ENCODE assay signal across 26 mouse cellular contexts in the genomic region with DNA sequence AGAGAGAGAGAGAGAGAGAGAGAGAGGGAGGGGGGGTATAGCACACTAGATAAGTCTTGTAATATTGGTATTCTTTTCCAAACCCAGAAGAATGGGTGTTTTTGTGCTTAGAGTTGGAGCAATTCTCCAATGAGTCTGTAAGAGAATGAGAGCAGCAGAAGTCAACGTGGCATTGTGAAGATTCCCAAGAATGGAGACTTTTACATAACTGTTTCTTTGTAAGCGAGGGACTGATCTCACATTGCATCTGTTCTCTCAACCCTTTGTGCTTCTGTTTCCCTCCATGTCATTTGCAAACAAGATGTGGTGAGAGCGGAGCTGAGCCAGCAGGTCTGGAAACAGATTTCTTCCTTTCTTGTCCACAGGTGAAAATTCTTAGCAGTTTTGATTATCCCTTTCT.
"Had no signal": no experiment of that assay in that cellular context is flagged by ENCODE, and none has a peak within 500 bp of the region (broad histone marks: within the 10 kb centered on the region; RNA-seq: fewer than 3 reads in every experiment).

No protein-coding gene starts in this region.

- H3K27ac ChIP-seq: limb, embryonic 12.5 days; limb, embryonic 15.5 days; liver, embryonic 14.5 days; midbrain, embryonic 12.5 days; midbrain, embryonic 15.5 days; neural tube, embryonic 12.5 days; neural tube, embryonic 15.5 days; stomach, postnatal 0 days had no signal

- H3K27me3 ChIP-seq: limb, embryonic 12.5 days; limb, embryonic 15.5 days; megakaryocyte, embryonic 14.5 days; midbrain, embryonic 12.5 days; midbrain, embryonic 15.5 days; neural tube, embryonic 12.5 days; neural tube, embryonic 15.5 days had no signal

- H3K4me3 ChIP-seq: limb, embryonic 12.5 days; limb, embryonic 15.5 days; megakaryocyte, embryonic 14.5 days; midbrain, embryonic 12.5 days; midbrain, embryonic 15.5 days; neural tube, embryonic 12.5 days; neural tube, embryonic 15.5 days had no signal

- DNase-seq: kidney, adult 18-20 months; kidney, adult 9 months; kidney, postnatal 14 days; kidney, postnatal 4 days; left cerebral cortex, postnatal 4 days; liver, postnatal 0 days; lung, embryonic 14.5 days; lung, postnatal 36 days; retina, postnatal 1 day; right cerebral cortex, postnatal 4 days; thymus, adult 2 months; thymus, postnatal 14 days; thymus, postnatal 4 days had no signal

- H3K4me2 ChIP-seq: limb, embryonic 12.5 days; limb, embryonic 15.5 days; liver, embryonic 11.5 days; lung, embryonic 14.5 days; midbrain, embryonic 12.5 days; midbrain, embryonic 15.5 days; neural tube, embryonic 12.5 days; neural tube, embryonic 15.5 days had no signal

- H3K4me1 ChIP-seq: limb, embryonic 12.5 days; limb, embryonic 15.5 days; megakaryocyte, embryonic 14.5 days; midbrain, embryonic 12.5 days; midbrain, embryonic 15.5 days; neural tube, embryonic 12.5 days; neural tube, embryonic 15.5 days had no signal

- H3K9ac ChIP-seq: limb, embryonic 12.5 days; limb, embryonic 15.5 days; liver, embryonic 14.5 days; liver, postnatal 0 days; lung, embryonic 14.5 days; midbrain, embryonic 12.5 days; midbrain, embryonic 15.5 days; neural tube, embryonic 12.5 days; neural tube, embryonic 15.5 days had no signal

- H3K9me3 ChIP-seq: limb, embryonic 12.5 days; limb, embryonic 15.5 days; megakaryocyte, embryonic 14.5 days; midbrain, embryonic 12.5 days; midbrain, embryonic 15.5 days; neural tube, embryonic 12.5 days; neural tube, embryonic 15.5 days had no signal

- ATAC-seq: inflammation-experienced regulatory T-cells, adult 6 months; intestine, embryonic 16.5 days; liver, postnatal 0 days; lung, postnatal 0 days; midbrain, embryonic 15.5 days had no signal

- H3K36me3 ChIP-seq: limb, embryonic 12.5 days; limb, embryonic 15.5 days; midbrain, embryonic 12.5 days; midbrain, embryonic 15.5 days; neural tube, embryonic 12.5 days; neural tube, embryonic 15.5 days had no signal
